Comparison of ENCODE assay signal across 9 mouse cellular contexts in genomic region chr1:66226372-66227368, GRCm38 (mm10). TPM values are rescaled to one million over a fixed set of nuclear protein-coding genes. Genes with fewer than 3 reads are reported as not detected.
A peak's percentile ranks its signal among the peaks of the same experiment; 100 is the strongest.
DNase-seq lines count a peak whose midpoint lies in the region; ATAC-seq and TF ChIP-seq lines count a peak whose summit lies in the region.
"Had no signal": no experiment of that assay in that cellular context is flagged by ENCODE, and none has a peak within 500 bp of the region (broad histone marks: within the 10 kb centered on the region; RNA-seq: fewer than 3 reads in every experiment).

No protein-coding gene starts in this region.

- peak; percentile 24 for DNase-seq in adrenal gland, adult 2 months
- DNase-seq in adrenal gland, adult 8-10 months = no peak
- DNase-seq in lung, postnatal 0 days (ENCODE audit: low spot score) = peak; percentile 17
- no peak for DNase-seq in lung, adult 18-20 months
- DNase-seq in spleen, adult 18-20 months = no peak
- DNase-seq in frontal cortex, postnatal 36 days (ENCODE audit: low spot score in 2 of 2) = no peak

- TF ChIP-seq POLR2A in embryonic fibroblast, embryonic 13.5 days (IDR thresholded peaks at IDR 0.05; ENCODE audit: low read depth, low read length) = no peak

- no peak overlapping the region for H3K4me2 ChIP-seq in lung, postnatal 0 days (replicated peaks; ENCODE audit: low read depth, low read length)
- H3K4me2 ChIP-seq in midbrain, embryonic 15.5 days = no peak overlapping the region
- H3K4me2 ChIP-seq: liver, embryonic 11.5 days had no signal

- 40% methylated on average over 7 of the region's 7 CpGs for WGBS in lung, postnatal 0 days
- WGBS in midbrain, embryonic 15.5 days = 49% methylated on average over 7 of the region's 7 CpGs

- TF ChIP-seq EP300 in lung, postnatal 0 days (IDR thresholded peaks at IDR 0.05) = no peak

- H3K9ac ChIP-seq in lung, postnatal 0 days (replicated peaks; ENCODE audit: low read depth) = no peak overlapping the region
- no peak overlapping the region for H3K9ac ChIP-seq in midbrain, embryonic 15.5 days

- H3K36me3 ChIP-seq in lung, postnatal 0 days (ENCODE audit: insufficient read depth, low read length) = no peaks in the 10 kb centered on the region
- H3K36me3 ChIP-seq in midbrain, embryonic 15.5 days (replicated peaks) = no peaks in the 10 kb centered on the region

- H3K4me1 ChIP-seq in lung, postnatal 0 days (ENCODE audit: insufficient read depth, low read depth, low read length) = no peaks in the 10 kb centered on the region
- peaks cover 2% of the 10 kb centered on the region; the same call in 1 of the 2 replicates for H3K4me1 ChIP-seq in embryonic fibroblast, embryonic 13.5 days (ENCODE audit: control insufficient read depth, insufficient read depth, low read length)
- H3K4me1 ChIP-seq in midbrain, embryonic 15.5 days = peaks cover 27% of the 10 kb centered on the region

- H3K9me3 ChIP-seq in lung, postnatal 0 days (ENCODE audit: low read length) = no peaks in the 10 kb centered on the region
- no peaks in the 10 kb centered on the region for H3K9me3 ChIP-seq in midbrain, embryonic 15.5 days

- no peak overlapping the region for H3K27ac ChIP-seq in lung, postnatal 0 days (ENCODE audit: low read length)
- peak overlapping the region; percentile 79 for H3K27ac ChIP-seq in embryonic fibroblast, embryonic 13.5 days (ENCODE audit: insufficient read depth, low read length)
- peak overlapping the region; percentile 38; the same call in 1 of the 2 replicates for H3K27ac ChIP-seq in midbrain, embryonic 15.5 days

- TF ChIP-seq CTCF in lung, postnatal 0 days (IDR thresholded peaks at IDR 0.05) = no peak
- no peak for TF ChIP-seq CTCF in embryonic fibroblast, embryonic 13.5 days (IDR thresholded peaks at IDR 0.05; ENCODE audit: borderline replicate concordance, insufficient read depth, low read length)

- H3K4me3 ChIP-seq in lung, postnatal 0 days (ENCODE audit: low read depth, low read length) = no peak overlapping the region
- no peak overlapping the region for H3K4me3 ChIP-seq in embryonic fibroblast, embryonic 13.5 days (ENCODE audit: insufficient read depth, low read length)
- H3K4me3 ChIP-seq in midbrain, embryonic 15.5 days = no peak overlapping the region

- no peak; the same call in 1 of the 2 replicates for ATAC-seq in lung, postnatal 0 days
- ATAC-seq in midbrain, embryonic 15.5 days (replicated peaks) = peak; percentile 76

- H3K27me3 ChIP-seq in lung, postnatal 0 days (replicated peaks; ENCODE audit: insufficient read depth, low read length) = no peaks in the 10 kb centered on the region
- H3K27me3 ChIP-seq in midbrain, embryonic 15.5 days (replicated peaks) = no peaks in the 10 kb centered on the region

RNA-seq across cellular contexts. Expression of gene Map2, which starts 51.6 kb away (rescaled TPM):
- total RNA-seq in adrenal gland, adult 2 months (2021) = 10 to 100 TPM; 21.8 to 32.7 TPM
- 5.6 and 7.4 TPM in 2 replicates for polyA plus RNA-seq in adrenal gland, adult 2 months (2012; rRNA removed)
- total RNA-seq in adrenal gland, adult 8-10 months (2022) = 10 to 100 TPM; 23.9 to 44.2 (median 34.4) TPM
- 2.1 and 3.8 TPM in 2 replicates for polyA plus RNA-seq in lung, postnatal 0 days (2015; fragmentation: Nextera tagmentation; extraction: Ambion mirVana)
- polyA plus RNA-seq in embryonic fibroblast, embryonic 13.5 days (2011; ENCODE audit: insufficient read length, low read depth, missing spikeins) = 24.0 and 51.6 TPM in 2 replicates
- polyA plus RNA-seq in midbrain, embryonic 15.5 days (2015; fragmentation: Nextera tagmentation; extraction: Ambion mirVana) = 425 and 464 TPM in 2 replicates

Comparison
In these comparisons a context has a peak if more than half of its experiments do, and no peak if none do; other contexts are left out.
1. DNase-seq: peak in adrenal gland, adult 2 months (single experiment) and lung, postnatal 0 days (single experiment); none in adrenal gland, adult 8-10 months (single experiment), lung, adult 18-20 months (0 of 2), spleen, adult 18-20 months (0 of 2) and frontal cortex, postnatal 36 days (0 of 2).